Mouse (Mus musculus): Measurements from ENCODE around the gene Ubash3a.

The Ubash3a gene

DNA sequence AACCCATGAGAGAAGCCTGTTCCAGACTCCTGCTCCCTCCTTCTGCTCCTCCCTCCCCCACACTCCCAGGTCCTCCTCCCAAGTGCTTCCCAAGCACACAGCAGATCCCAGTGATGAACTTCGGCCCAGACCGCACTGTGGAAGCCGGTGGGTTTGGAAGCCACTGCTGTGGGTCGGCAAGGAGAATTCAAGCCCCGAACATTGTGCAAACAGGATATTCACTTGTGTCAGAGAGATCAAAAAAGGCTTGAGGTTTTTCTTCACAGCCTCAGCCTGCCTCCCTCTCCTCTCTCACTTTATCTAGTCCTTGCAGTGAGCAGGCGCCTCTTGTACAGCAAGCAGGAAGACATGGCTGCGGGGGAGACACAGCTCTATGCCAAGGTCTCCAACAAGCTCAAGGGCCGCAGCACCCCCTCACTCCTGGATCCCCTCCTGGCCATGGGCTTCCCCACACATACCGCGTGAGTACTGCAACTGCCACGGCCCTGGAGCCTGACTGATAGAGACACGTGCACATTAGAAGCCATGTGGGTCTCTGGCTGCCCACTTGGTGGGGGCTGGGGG, at the start of gene Ubash3a:
Gene Ubash3a (plus strand): TSS at position 103 of the 564 bp plus-strand sequence.
- DNase-seq (ENCODE audit: low spot score) = no peak

DNA sequence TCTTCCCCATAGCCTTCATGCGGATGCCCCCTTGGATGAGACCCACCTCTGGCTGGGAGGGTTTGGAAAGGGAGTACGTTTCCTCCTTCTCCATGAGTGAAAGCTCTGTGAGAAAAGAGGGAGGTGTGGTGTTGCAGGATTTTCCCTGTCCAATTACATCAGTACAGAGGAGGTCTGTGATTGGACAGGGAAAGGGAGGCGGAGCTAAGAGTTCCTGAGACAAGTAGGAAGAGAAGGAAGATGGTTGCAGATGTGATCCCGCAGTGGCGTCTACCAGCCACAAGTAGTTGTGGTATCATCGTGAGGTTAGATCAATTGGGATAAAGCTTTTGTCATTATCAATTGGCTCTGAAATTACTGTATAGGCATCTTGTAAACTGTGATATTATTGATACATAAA, 49.8 kb upstream of the Ubash3a start:
- DNase-seq (ENCODE audit: low spot score) = no peak

DNA sequence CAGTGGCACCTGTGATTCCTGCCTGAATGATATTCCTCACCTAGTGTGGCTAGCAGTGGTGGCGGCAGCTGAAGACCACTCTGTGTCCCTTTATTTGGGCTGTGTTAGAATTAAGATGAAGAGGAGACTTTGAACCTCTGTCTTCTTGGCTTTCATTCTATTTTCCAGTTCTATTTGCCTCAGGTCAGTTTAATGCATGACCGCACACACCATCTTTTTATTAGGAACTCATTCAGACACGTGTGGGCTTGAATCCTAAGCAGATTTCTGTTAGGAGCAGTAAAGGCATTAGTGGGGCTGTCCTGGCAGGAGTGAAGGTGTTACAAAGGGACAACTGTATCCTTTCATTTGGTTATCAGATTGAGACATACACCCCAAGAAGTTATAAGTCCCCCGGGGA, 47.4 kb upstream of the Ubash3a start:
- DNase-seq (ENCODE audit: low spot score) = no peak

DNA sequence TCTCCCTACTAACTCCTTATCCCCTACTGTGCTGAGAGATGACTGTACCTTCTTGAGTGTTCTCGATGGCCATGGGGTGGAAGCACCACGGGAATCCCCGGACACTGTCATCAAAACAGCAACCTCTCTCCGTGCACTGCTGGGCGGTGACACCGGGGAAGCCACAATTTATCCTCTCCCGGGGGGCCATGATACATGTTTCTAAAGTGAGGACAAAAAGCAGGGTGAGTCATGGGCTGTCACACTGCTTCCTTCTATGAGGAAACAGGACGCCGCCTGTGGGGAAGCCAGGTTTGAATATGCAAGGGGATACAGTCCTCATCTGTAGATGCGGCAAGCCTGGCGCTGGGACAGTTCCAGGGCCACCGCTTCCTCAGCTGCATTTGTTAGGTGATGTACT, 45.1 kb upstream of the Ubash3a start:
- DNase-seq (ENCODE audit: low spot score) = no peak

DNA sequence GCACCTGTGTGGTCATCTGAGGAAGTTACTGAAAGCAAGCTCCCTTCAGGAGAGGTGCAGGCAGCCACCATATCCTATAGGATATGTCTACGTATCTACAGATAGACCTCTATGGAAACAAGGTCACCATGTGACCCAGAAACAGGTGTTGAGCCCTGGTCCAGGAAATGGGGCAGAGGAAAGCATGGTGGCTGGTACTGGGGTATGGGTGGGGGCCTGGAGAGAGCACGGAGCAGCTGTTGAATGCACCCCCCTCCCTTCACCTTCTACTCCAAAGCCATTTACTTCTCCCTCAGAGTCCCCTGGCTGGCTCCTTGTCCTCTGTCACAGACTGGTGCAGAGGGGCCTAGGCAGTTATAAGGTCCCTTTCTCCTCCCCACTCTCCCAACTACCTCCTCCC, 43.9 kb upstream of the Ubash3a start:
- no peak for DNase-seq (ENCODE audit: low spot score)

DNA sequence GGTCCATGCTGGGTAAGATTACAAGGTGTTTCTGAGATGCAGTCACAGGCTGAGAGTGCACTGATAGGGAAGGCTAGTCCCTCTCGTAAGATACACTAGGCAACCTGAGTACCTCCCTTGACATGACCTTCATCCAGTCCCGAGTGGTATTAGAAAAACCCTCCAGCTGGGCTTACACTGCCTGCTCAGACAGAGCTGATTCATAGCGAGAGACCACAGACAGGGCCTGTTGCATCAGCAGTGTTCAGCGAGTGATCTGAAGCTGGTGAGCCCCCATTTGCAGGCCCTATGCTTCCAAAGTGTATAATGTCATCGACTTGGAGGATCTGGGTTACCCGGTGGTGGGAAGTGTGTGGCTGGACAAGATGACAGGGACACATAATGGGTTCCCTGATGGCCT, 42.5 kb upstream of the Ubash3a start, which contains the start of gene Tff1:
Gene Tff1 (minus strand): TSS at position 151 of the 400 bp plus-strand sequence.
- no peak for DNase-seq (ENCODE audit: low spot score)

DNA sequence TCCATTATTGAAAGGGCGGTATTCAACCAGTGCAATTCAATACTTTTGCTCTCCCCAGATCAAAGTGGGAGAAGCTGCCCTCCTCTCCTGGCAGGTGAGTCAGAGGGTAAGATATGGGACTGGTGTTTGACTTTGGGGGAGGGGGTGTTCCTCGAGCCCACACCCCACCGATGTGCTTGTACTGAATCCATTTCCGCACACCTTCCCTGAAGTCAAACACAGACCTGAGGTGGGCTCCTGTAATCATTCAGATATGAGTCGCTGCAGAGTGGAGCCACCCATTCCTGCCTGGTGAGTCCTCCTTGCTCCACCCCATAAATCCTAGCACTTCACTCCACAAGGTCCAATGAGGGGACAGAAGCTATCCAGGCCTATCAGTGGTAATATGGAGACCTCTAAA, 37.9 kb upstream of the Ubash3a start:
- DNase-seq (ENCODE audit: low spot score) = no peak

DNA sequence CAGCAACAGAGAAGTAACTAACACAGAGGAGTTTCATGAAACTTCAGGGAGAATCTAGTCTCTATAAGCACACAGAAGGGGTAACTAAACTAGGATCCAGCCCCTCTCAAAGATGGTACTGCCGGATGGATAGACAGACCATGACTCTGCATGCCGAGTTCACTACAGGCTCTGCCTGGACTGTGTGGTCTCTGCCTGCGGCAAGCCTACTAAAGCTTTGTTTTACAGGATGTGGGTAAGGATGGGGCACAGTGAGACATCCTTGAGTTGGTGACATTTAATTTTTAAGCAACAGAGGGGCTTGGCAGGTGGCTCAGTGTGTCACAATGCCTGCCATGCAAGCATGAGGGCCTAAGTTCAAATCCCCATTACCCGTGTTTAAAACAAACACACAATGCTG, 31.4 kb upstream of the Ubash3a start:
- no peak for DNase-seq (ENCODE audit: low spot score)

DNA sequence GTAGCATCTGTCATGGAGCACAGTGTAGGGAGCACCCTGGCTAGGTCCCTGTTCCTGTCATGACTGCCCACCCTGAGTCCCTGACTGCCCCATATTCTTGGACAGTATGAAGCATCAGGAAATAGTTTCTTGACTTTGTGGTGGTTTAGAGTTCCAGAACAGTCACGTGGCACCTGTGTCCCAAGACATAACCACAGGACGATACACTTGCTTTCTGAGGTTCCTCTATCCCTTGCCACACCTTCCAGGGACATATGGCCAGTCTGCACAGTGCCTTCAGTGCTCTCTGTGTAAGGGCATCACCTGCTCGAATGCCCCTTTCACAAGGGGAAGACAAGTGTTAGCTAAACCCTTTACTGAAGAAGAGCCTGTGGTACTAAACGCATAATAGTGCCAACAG, 26.2 kb upstream of the Ubash3a start:
- no peak for DNase-seq (ENCODE audit: low spot score)

DNA sequence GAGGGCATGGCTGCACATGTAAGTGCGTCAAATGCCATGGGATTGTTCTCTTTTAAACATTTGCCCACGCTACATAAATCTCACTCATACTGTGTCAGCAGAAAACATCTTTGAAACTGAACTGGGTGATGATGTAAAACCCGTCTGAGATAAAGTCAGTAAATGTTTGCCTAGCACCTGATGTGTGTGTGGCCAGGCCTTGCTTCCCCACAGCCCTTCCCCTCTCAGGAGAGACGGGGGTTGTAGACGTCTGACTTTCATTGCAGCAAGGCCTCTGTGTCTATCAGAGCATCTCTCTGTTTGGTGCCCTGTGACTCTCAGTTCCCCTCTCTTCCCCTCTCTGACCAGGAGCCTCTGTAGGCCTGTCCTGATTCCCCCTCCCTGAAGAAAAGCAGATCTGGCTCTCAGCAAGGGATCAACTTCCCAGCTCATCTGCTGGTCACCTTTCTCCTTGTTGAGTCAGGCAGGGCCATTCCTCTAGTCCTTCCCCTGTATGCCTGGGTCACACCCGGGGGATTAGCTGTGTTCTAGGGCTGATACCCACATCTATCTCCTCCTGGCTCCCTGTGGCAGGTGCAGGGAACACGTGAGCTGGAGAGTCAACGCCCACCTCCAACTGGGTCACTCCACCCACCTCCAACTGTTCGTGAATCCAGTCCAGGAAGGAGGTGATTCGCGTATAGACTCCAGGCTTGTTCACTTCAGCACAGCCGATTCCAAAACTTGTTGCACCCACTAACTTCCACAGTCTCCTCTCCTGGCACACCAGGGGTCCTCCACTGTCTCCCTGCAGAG, 24.3 kb upstream of the Ubash3a start:
- DNase-seq (ENCODE audit: low spot score) = no peak

DNA sequence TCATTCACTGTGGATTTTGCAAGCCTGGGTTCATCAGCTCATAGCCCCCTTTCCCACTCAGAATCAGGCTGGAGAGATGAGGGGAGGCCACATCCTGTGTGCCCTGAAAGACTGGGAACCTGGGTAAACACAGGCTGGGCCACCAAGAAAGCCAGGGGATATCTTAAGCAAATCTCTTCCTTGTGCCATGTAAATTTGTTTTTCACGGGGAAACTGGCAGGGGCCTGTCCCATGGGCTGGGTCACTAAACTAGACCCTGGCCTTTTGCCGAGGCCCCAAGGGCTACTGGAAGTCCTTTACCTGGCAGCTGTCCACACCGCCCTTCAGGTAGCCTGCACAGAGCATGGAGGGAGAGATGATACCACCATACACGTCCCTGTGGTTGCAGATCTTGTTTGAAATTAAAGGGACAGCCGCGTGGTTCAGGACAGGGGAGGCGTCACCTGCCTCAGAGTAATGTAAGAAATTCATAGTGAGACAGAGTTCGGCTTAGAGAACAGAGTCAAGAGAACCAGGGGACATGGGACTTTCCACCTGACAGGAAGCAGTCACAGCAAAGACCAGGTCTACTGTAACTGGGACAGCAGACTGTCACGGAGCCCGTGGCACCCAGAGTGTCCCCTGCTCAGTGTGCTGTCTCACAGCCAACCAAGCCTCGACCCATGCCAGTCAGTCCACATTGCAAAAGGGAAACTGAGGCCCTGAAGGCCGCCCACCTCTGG, 23.2 kb upstream of the Ubash3a start:
- no peak for DNase-seq (ENCODE audit: low spot score)

DNA sequence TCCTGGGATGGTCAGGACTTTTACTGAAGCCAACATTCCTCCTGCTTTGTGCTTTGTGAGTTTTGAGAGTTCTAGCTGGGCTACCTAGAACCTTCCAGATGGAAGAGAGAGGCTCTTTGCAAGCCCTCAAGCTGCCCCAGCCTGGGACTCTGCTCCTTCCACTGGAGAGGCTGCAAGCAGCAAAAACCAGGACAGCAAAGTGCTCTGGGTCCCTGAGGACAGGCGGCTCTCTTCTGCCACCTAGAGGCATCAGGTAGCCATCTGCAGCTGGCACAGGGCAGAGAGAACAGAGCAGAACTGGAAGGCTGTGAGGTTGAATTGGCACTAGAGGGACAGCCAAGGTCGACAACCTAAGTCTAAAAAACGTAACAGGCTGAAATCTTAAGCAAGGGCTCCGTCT, 20.3 kb upstream of the Ubash3a start:
- no peak for DNase-seq (ENCODE audit: low spot score)

DNA sequence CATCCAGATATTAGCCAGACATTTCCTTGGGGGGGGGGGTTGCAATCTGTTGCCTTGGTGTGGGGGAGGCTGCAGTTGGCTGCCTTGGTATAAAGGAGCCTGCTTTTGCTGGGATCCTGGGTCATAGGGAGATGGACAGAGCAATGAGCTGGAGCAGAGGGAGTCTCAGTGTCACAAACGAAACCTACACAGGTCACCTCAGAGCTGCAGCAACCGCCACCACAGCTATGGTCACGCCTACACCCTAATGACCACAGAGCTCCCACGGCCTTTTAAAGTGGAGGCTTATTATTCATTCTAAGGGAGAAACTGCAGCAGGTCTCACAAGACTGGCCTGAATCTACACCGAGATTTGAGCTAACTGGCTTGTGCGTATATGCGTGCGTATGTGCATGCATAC, 15.8 kb upstream of the Ubash3a start:
- DNase-seq (ENCODE audit: low spot score) = no peak

DNA sequence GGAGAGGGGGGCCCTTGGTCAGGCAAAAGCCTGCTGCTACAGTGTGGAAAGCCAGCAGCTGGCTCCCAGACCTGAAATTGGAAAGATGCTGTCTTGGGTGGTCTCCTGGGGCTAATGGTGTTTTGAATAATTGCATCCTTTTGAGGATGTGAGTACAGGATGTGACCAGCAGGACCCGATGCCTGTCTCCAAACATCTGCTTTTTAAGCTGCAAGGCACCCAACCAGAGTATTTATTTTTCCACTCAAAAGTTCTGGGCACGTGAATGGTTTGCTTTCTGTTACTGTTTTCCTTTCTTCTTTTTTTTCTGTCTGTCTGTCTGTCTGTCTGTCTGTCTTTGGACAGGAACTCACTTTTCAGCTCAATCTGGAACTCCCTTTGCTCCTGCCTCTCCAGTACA, 15.0 kb upstream of the Ubash3a start:
- DNase-seq (ENCODE audit: low spot score) = no peak

DNA sequence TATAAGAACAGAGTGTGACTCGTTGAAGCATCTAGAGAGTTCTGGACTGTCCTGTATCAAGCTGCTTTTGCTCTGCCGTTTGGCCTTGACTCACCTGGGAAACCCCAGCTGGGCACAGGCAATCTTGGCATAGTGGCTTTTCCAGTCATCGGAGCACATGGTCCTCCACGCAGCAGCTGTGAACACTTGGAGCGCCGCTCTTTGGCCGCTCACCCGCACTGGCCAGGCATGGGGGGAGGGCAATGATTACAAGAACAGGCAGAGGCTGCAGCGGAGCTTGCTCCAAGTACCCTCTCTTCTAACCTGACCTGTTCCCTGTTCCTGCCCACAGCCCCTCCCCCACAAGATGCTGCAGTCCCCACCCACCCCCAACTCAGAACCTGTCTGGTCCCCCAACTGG, 14.3 kb upstream of the Ubash3a start:
- no peak for DNase-seq (ENCODE audit: low spot score)

DNA sequence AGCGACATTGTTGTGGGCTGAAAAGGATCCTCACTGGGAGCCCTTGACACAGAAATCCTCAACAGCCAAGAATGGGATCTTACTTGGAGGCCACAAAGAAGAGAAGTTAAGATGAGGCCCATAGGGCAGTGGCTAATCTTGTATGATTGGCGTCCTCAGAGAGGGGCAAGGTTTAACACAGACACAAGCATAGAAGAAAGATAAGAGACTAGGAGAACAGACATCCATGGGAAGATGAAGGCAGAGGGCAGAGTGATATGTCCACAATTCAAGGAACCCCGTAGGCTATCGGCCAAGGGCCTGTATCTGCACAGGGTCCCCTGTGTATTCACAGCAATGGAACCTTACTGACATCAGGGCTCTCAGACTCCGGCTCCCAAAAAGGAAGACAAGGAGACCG, 12.5 kb upstream of the Ubash3a start:
- DNase-seq (ENCODE audit: low spot score) = no peak

DNA sequence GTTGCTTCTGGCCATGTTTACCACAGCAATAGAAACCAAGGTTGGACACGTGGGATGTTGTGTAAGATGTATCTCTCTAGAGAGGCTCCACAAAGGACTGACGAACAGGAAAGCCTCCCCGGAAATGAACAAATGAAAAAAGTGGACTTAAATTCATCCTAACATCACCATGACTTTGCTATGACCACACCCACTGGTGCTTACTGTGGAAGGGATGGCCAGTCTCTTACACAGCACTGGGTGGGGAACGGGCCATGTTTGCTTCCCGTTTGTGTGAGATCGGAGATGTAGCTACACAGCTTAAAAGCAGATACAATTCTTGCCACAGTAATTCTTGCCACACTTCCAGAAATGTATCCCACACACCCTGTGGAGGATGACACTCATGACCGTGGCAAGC, 11.4 kb upstream of the Ubash3a start:
- DNase-seq (ENCODE audit: low spot score) = no peak

DNA sequence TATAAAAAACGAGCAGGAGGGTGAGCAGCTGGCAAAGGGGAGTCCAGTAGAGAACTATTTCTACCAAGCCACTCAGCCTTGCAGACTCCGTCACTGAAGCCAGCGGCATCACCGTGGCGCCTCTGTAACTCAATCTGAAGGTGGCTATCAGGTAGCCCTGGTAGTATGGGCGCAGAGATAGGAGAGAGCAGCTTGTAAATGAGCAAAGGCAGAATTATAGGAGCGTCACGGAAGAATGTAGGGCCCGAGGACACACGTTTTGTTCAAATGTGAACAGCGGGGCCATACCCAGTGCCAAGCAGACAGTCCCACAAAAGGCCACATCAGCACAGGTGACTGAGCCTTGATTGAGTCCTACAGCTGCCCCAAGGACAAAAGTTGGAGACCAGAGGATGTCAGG, 8.8 kb upstream of the Ubash3a start, which contains the start of gene Tmprss3:
Gene Tmprss3 (minus strand): TSS at position 101 of the 400 bp plus-strand sequence.
- no peak for DNase-seq (ENCODE audit: low spot score)

DNA sequence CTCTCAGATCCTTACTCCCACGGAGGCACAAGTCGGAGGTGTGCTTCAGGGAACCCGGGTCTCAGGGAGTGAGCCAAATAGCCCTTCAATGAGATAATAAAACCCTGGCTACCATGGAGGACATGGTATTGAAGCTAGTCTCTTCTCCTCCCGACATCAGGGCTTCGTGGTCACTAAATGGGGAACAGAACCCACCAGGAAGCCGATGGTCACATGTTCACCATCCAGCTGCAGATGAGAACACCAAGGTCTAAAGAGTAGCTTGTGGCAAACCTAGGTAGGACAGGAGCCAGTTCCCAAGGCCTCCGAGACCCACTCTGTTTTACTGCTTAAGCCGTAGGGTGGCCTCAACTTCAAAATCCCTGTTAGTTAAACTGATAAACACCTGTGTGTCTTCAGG, 981 bp downstream of the Ubash3a start:
- DNase-seq (ENCODE audit: low spot score) = no peak

DNA sequence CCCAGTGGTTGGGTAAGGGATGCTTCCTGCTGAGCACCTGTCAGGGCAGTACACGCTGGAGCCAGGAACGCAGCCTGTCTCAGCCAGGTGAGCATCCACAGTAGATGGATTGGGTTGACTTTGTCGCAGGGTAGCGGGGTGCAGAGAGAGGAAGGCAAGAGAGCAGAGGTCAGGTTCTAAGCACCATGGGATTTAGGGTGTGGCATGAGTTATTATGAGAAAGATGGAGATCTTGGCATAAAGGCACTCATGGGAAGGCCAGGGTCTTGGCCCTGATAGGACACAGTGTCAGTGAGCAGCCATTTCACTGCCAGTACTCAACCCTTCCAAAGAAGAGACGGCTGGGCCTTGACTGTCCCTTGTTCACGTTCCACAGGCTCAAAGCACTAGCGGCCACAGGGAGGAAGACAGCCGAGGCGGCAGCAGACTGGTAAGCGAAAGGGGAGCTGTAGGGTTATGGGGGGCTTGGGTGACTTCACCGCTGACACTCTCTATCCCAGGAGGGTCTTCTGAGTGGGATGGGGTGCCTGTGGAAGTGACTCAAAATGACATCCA, 1.8 kb downstream of the Ubash3a start:
- no peak for DNase-seq (ENCODE audit: low spot score)

DNA sequence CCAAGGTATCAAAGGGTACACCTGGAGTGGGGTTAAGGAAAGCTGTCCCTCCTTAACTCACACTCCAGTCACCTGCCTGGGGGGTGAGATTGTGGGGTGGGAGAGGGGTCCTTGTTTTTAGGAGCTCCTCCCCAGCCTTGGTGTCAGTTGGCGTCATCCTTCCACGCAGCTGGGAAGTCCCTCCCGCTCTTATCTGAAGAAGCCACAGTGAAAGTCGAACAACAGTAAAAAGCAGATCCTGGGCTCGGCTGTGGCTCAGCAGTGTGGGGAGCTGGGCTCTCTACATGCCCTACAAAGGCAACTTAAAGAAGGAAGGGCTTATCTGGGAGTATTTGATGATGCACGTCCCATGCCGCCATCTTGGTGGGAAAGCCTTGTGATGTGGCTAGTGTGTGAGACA, 2.6 kb downstream of the Ubash3a start:
- DNase-seq (ENCODE audit: low spot score) = no peak

DNA sequence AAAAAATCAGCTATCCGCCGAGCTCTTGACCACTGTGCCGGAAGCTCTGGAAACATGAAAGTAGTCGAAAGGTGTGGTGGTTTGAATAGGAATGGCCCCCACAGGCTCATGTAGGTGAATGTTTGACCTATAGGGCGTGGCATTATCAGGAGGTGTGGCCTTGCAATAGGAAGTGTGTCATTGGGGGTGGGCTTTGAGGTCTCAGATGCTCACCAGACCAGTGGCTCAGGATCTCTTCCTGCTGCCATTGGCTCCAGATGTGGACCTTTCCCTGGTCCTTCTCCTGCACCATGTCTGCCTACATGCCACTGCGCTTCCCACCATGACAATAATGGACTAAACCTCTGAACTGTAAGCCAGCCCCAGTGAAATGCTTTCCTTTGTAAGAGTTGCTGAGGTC, 4.2 kb downstream of the Ubash3a start:
- no peak for DNase-seq (ENCODE audit: low spot score)
